Mouse (Mus musculus) bone marrow, adult 2 months (tissue): ENCODE data around the gene Vmp1.

ENCODE experiments used
- CTCF ChIP-seq: fragments of 200-500 bp; IDR thresholded peaks from 2 replicates; pipeline ENCODE4 v1.5.1; 2011; ENCODE audit warnings: low read length, control low read depth; ENCODE audit not compliant: control insufficient read depth, insufficient read depth
- POLR2A ChIP-seq: fragments of 200-500 bp; IDR thresholded peaks from 2 replicates; pipeline ENCODE4 v1.6.1; 2011; ENCODE audit warnings: low read depth, mild to moderate bottlenecking, control low read depth, low read length, borderline replicate concordance; ENCODE audit not compliant: control insufficient read depth

DNA sequence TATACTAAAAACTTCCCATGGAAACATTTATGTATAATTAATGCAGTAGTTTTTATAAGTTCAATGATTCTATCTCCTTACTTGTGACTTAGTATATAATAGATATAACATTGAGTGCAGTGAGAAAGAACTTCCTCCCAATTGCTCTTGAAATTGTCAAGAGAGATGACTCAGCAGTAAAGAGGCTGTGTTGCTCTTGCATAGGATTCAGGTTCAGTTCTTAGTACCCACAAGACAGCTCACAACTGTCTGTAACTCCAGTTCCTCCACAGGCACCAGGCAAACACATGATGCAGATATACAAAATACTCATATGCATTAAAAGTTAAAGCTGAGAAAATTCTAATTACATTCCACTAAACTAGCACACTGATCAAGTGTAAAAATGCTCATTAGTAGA, 25.8 kb downstream of the Vmp1 start:
- TF ChIP-seq POLR2A: no peak
- TF ChIP-seq CTCF: no peak
